ENCODE assay signal across 8 mouse cellular contexts in the genomic region with DNA sequence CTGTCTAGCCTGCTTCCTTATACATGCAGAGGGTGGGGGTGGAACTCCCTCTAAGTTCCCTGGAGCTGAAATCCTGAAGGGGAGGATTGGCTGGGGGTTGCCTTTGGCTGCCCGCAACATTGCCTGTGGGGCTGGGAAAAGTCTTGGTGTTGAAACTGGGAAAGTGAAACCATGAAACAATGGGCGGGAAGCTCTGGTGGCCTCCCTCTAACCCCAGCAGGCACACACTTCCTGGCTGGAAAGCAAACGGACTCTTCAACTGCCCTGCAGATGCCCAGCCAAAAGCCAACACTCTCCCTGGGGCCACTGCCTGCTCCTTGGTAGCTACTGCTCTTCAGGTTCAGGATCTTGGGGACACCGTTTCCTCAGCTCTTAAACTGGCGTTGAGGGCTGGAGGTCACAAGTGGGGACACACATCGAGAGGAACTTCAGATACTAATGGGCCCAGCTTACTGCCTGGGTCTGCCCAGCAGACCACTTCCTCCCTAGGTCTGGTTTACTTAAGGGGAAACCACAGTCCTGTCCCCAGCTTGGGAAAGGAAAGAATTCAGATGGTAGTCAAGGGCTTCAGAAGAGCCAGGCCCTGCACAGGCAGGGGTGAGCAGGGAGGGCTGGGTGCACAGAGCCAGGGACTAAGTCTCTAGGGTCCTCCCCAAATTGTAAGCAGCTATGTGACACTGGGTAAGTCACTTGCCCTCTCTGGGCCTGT. TPM values are rescaled to one million over a fixed set of nuclear protein-coding genes. Genes with fewer than 3 reads are reported as not detected.
A peak's percentile ranks its signal among the peaks of the same experiment; 100 is the strongest.
DNase-seq lines count a peak whose midpoint lies in the region; ATAC-seq lines count a peak whose summit lies in the region.

No protein-coding gene starts in this region.

- H3K36me3 ChIP-seq in embryonic facial prominence, embryonic 14.5 days (ENCODE audit: control insufficient read depth, insufficient read depth, low read length): peaks cover 48% of the 10 kb centered on the region
- peaks cover 13% of the 10 kb centered on the region for H3K36me3 ChIP-seq in hindbrain, embryonic 16.5 days (ENCODE audit: control insufficient read depth, insufficient read depth, low read length)
- H3K36me3 ChIP-seq in liver, embryonic 13.5 days: peaks cover 60% of the 10 kb centered on the region
- peaks cover 36% of the 10 kb centered on the region for H3K36me3 ChIP-seq in neural tube, embryonic 12.5 days

- no peaks in the 10 kb centered on the region for H3K27me3 ChIP-seq in embryonic facial prominence, embryonic 14.5 days (replicated peaks; ENCODE audit: control insufficient read depth, insufficient read depth, low read length)
- H3K27me3 ChIP-seq in hindbrain, embryonic 16.5 days (replicated peaks; ENCODE audit: control insufficient read depth, insufficient read depth, low read length): no peaks in the 10 kb centered on the region
- H3K27me3 ChIP-seq in liver, embryonic 13.5 days: no peaks in the 10 kb centered on the region
- no peaks in the 10 kb centered on the region for H3K27me3 ChIP-seq in neural tube, embryonic 12.5 days (replicated peaks)

- peak overlapping the region; percentile 52 for H3K9ac ChIP-seq in embryonic facial prominence, embryonic 14.5 days (ENCODE audit: low read depth, low read length)
- H3K9ac ChIP-seq in hindbrain, embryonic 16.5 days (ENCODE audit: low read depth, low read length): peak overlapping the region; percentile 2; the same call in 1 of the 2 replicates
- H3K9ac ChIP-seq in liver, embryonic 13.5 days: peak overlapping the region; percentile 80
- H3K9ac ChIP-seq in neural tube, embryonic 12.5 days: no peak overlapping the region

- 24% methylated on average over 6 of the region's 6 CpGs for WGBS in embryonic facial prominence, embryonic 14.5 days
- 61% methylated on average over 6 of the region's 6 CpGs for WGBS in hindbrain, embryonic 16.5 days
- 14% methylated on average over 6 of the region's 6 CpGs for WGBS in liver, embryonic 13.5 days (ENCODE audit: insufficient replicate concordance)
- WGBS in neural tube, embryonic 12.5 days: 55% methylated on average over 6 of the region's 6 CpGs

- no peak for ATAC-seq in embryonic facial prominence, embryonic 14.5 days (ENCODE audit: low read depth)
- no peak for ATAC-seq in hindbrain, embryonic 16.5 days
- ATAC-seq in liver, embryonic 13.5 days (ENCODE audit: low read depth): no peak
- no peak for ATAC-seq in neural tube, embryonic 12.5 days (ENCODE audit: low FRiP score, low read depth)
- ATAC-seq in inflammation-experienced regulatory T-cells, adult 6 months: no peak

- peaks cover 23% of the 10 kb centered on the region for H3K4me1 ChIP-seq in embryonic facial prominence, embryonic 14.5 days (ENCODE audit: control insufficient read depth, insufficient read depth, low read length)
- peaks cover 6% of the 10 kb centered on the region; the same call in 1 of the 2 replicates for H3K4me1 ChIP-seq in hindbrain, embryonic 16.5 days (ENCODE audit: control insufficient read depth, insufficient read depth, low read depth, low read length)
- peaks cover 61% of the 10 kb centered on the region for H3K4me1 ChIP-seq in liver, embryonic 13.5 days (replicated peaks)
- H3K4me1 ChIP-seq in neural tube, embryonic 12.5 days: peaks cover 13% of the 10 kb centered on the region

- peak; percentile 29 for DNase-seq in ovary, postnatal 10 days (ENCODE audit: low spot score)
- DNase-seq in ovary, adult 18-20 months (ENCODE audit: low spot score): no peak
- DNase-seq in embryonic facial prominence, embryonic 14.5 days (ENCODE audit: low spot score): peak; percentile 66
- DNase-seq in liver, embryonic 13.5 days: no peak
- DNase-seq in right cerebral cortex, adult 2 months (ENCODE audit: low spot score in 2 of 2): no peak

- peak overlapping the region; percentile 68 for H3K4me3 ChIP-seq in embryonic facial prominence, embryonic 14.5 days (ENCODE audit: low read depth, low read length)
- no peak overlapping the region for H3K4me3 ChIP-seq in hindbrain, embryonic 16.5 days (ENCODE audit: low read length)
- H3K4me3 ChIP-seq in liver, embryonic 13.5 days (replicated peaks): peak overlapping the region; percentile 71
- H3K4me3 ChIP-seq in neural tube, embryonic 12.5 days: no peak overlapping the region

- peak overlapping the region; percentile 68 for H3K27ac ChIP-seq in embryonic facial prominence, embryonic 14.5 days (replicated peaks; ENCODE audit: low read depth, low read length)
- H3K27ac ChIP-seq in hindbrain, embryonic 16.5 days (ENCODE audit: low read depth, low read length): peak overlapping the region; percentile 63
- peak overlapping the region; percentile 85 for H3K27ac ChIP-seq in liver, embryonic 13.5 days
- H3K27ac ChIP-seq in neural tube, embryonic 12.5 days: no peak overlapping the region

- H3K4me2 ChIP-seq in embryonic facial prominence, embryonic 14.5 days (ENCODE audit: low read depth, low read length): peak overlapping the region; percentile 79
- peak overlapping the region; percentile 74 for H3K4me2 ChIP-seq in hindbrain, embryonic 16.5 days (ENCODE audit: low read length)
- peak overlapping the region; percentile 95 for H3K4me2 ChIP-seq in liver, embryonic 13.5 days
- peak overlapping the region; percentile 77 for H3K4me2 ChIP-seq in neural tube, embryonic 12.5 days (replicated peaks)

- no peaks in the 10 kb centered on the region for H3K9me3 ChIP-seq in embryonic facial prominence, embryonic 14.5 days (ENCODE audit: control insufficient read depth, low read length)
- no peaks in the 10 kb centered on the region for H3K9me3 ChIP-seq in hindbrain, embryonic 16.5 days (ENCODE audit: control insufficient read depth, low read length)
- H3K9me3 ChIP-seq in liver, embryonic 13.5 days (replicated peaks): no peaks in the 10 kb centered on the region
- H3K9me3 ChIP-seq in neural tube, embryonic 12.5 days: no peaks in the 10 kb centered on the region

RNA-seq across cellular contexts. Expression of a gene that starts 1.5 kb away (rescaled TPM):
- polyA plus RNA-seq in embryonic facial prominence, embryonic 14.5 days (2014; fragmentation: Nextera tagmentation; extraction: Ambion mirVana): 33.6 and 36.5 TPM in 2 replicates
- 18.9 and 21.2 TPM in 2 replicates for polyA plus RNA-seq in hindbrain, embryonic 16.5 days (2015; fragmentation: Nextera tagmentation; extraction: Ambion mirVana)
- polyA plus RNA-seq in liver, embryonic 13.5 days (2015; fragmentation: Nextera tagmentation; extraction: Ambion mirVana): 18.0 and 18.8 TPM in 2 replicates
- polyA plus RNA-seq in neural tube, embryonic 12.5 days (2016; fragmentation: Nextera tagmentation; extraction: Ambion mirVana): 19.7 and 22.0 TPM in 2 replicates
- polyA plus RNA-seq in inflammation-experienced regulatory T-cells, adult 6 months (2017; shearing (Covaris generic)): 10 to 100 TPM; 57.2 to 85.0 (median 60.4) TPM

RNA-seq across cellular contexts. Expression of a gene that starts 7.2 kb away (rescaled TPM):
- 297 and 302 TPM in 2 replicates for polyA plus RNA-seq in embryonic facial prominence, embryonic 14.5 days (2014; fragmentation: Nextera tagmentation; extraction: Ambion mirVana)
- 307 and 320 TPM in 2 replicates for polyA plus RNA-seq in hindbrain, embryonic 16.5 days (2015; fragmentation: Nextera tagmentation; extraction: Ambion mirVana)
- polyA plus RNA-seq in liver, embryonic 13.5 days (2015; fragmentation: Nextera tagmentation; extraction: Ambion mirVana): 189 and 217 TPM in 2 replicates
- 226 and 234 TPM in 2 replicates for polyA plus RNA-seq in neural tube, embryonic 12.5 days (2016; fragmentation: Nextera tagmentation; extraction: Ambion mirVana)
- polyA plus RNA-seq in inflammation-experienced regulatory T-cells, adult 6 months (2017; shearing (Covaris generic)): 100 to 1,000 TPM; 219 to 266 (median 256) TPM

RNA-seq across cellular contexts. Expression of a gene that starts 24.2 kb away (rescaled TPM):
- 4.6 and 4.8 TPM in 2 replicates for polyA plus RNA-seq in embryonic facial prominence, embryonic 14.5 days (2014; fragmentation: Nextera tagmentation; extraction: Ambion mirVana)
- 2.2 and 3.1 TPM in 2 replicates for polyA plus RNA-seq in hindbrain, embryonic 16.5 days (2015; fragmentation: Nextera tagmentation; extraction: Ambion mirVana)
- polyA plus RNA-seq in liver, embryonic 13.5 days (2015; fragmentation: Nextera tagmentation; extraction: Ambion mirVana): 3.3 and 3.7 TPM in 2 replicates
- polyA plus RNA-seq in neural tube, embryonic 12.5 days (2016; fragmentation: Nextera tagmentation; extraction: Ambion mirVana): 0.84 and 0.87 TPM in 2 replicates
- polyA plus RNA-seq in inflammation-experienced regulatory T-cells, adult 6 months (2017; shearing (Covaris generic)): under 1 TPM in 1 of 3 experiments, not detected in 2; 0.36 TPM

RNA-seq across cellular contexts. Expression of a gene that starts 29.6 kb away (rescaled TPM):
- polyA plus RNA-seq in embryonic facial prominence, embryonic 14.5 days (2014; fragmentation: Nextera tagmentation; extraction: Ambion mirVana): 21.3 and 24.5 TPM in 2 replicates
- polyA plus RNA-seq in hindbrain, embryonic 16.5 days (2015; fragmentation: Nextera tagmentation; extraction: Ambion mirVana): 12.4 and 14.1 TPM in 2 replicates
- polyA plus RNA-seq in liver, embryonic 13.5 days (2015; fragmentation: Nextera tagmentation; extraction: Ambion mirVana): 17.6 and 18.3 TPM in 2 replicates
- polyA plus RNA-seq in neural tube, embryonic 12.5 days (2016; fragmentation: Nextera tagmentation; extraction: Ambion mirVana): 8.4 and 11.1 TPM in 2 replicates
- polyA plus RNA-seq in inflammation-experienced regulatory T-cells, adult 6 months (2017; shearing (Covaris generic)): 10 to 100 TPM; 23.5 to 38.0 (median 26.2) TPM

RNA-seq across cellular contexts. Expression of a gene that starts 53.0 kb away (rescaled TPM):
- polyA plus RNA-seq in embryonic facial prominence, embryonic 14.5 days (2014; fragmentation: Nextera tagmentation; extraction: Ambion mirVana): 0.18 and 0.24 TPM in 2 replicates
- not detected in 2 replicates for polyA plus RNA-seq in hindbrain, embryonic 16.5 days (2015; fragmentation: Nextera tagmentation; extraction: Ambion mirVana)
- not detected in 2 replicates for polyA plus RNA-seq in liver, embryonic 13.5 days (2015; fragmentation: Nextera tagmentation; extraction: Ambion mirVana)
- polyA plus RNA-seq in neural tube, embryonic 12.5 days (2016; fragmentation: Nextera tagmentation; extraction: Ambion mirVana): not detected in 2 replicates
- polyA plus RNA-seq in inflammation-experienced regulatory T-cells, adult 6 months (2017; shearing (Covaris generic)): not detected

Comparison
In these comparisons a context has a peak if more than half of its experiments do, and no peak if none do; other contexts are left out.
1. DNase-seq: peak in ovary, postnatal 10 days (single experiment) and embryonic facial prominence, embryonic 14.5 days (single experiment); none in ovary, adult 18-20 months (single experiment), liver, embryonic 13.5 days (single experiment) and right cerebral cortex, adult 2 months (0 of 2).
2. H3K4me3 ChIP-seq: peak in embryonic facial prominence, embryonic 14.5 days (single experiment) and liver, embryonic 13.5 days (single experiment); none in hindbrain, embryonic 16.5 days (single experiment) and neural tube, embryonic 12.5 days (single experiment).
3. Peak in every context shown above with its lines, with median percentiles within 50 percentile points of each other: H3K4me2 ChIP-seq.